Mouse (Mus musculus): ENCODE data around the gene F8.
"Not testable (repeated sequence)": the region's sequence is repeated elsewhere in the genome, so short reads cannot be mapped to it uniquely, and the experiment has no call there.

The F8 gene

DNA sequence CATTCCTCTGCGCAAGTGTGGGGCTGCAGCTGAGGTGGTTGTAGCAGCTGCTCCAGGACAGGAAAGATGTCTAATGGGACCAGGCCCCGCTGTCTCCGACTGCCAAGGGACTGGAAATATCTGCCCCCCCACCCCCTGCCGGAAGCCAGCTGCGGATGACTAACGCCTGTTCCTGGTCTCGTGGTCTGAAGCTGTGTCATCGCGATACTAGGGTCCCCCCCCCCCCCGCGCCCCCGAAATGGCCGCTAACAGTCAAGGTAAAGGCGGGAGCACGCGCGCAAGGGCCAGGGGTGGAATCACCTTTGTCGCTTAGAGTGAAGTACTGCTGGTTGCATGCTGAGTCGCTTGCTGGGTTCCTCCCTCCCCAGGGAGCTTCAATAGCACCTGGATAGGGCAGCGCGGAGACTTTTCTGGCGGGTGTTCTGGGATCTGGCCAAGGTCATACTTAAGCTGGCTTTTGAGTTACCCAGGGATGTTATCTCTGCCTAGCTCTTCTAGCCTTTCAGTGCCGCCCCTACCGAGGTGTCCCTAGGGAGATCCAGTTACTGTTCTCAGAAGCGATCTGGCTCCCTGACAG lies at the start of gene F8, which contains the start of gene Fundc2:
Gene F8, minus strand, starts transcription at position 421 of the 577 bp plus-strand sequence.
Gene Fundc2, plus strand, starts transcription at position 205 of the 577 bp plus-strand sequence.
- DNase-seq (ENCODE audit: low spot score), result peak; percentile 78

DNA sequence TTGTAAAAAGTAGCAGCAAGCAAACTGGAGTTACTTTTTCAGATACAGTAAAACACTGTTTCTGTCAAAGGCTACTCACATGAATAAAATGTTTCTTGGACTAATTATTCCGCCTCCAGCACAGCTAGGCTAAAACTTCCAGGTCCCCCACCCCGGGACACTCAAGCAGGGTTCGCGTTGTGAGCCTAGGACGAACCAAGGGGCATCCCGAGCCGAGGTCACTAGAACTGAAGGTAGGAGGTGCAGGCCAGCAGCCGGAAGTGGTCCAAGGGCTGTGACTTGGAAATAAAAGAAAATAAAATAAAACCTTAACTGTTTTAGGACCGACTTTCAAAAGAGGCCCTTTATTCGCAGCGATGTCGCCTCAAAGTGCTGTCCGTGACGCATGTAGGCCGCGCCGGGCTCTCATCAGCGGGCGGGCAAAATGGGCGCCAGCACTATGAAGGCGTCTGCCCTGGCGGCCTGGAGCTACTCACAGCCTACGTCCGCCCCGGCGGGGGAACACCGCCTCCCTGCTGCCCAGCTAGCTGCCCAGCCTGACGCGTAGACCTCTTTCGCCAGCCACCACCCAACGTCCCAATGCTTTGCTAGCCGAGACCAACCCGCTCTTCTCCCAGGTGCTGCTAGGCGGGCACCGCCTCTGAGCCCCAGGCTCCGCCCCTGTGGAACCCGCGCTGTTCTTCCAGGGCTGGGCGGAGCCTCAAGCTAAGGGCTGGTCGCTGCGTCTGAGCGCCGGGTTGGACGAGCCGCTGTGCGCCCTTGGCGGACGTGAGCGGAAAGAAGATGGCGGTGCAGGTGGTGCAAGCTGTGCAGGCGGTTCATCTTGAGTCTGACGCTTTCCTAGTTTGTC lies 33.7 kb upstream of the F8 start, which contains the start of the genes Cmc4, Mtcp1 and Brcc3:
Gene Cmc4, minus strand, starts transcription at position 649 of the 850 bp plus-strand sequence.
Gene Mtcp1, minus strand, starts transcription at position 653 of the 850 bp plus-strand sequence.
Gene Brcc3, plus strand, starts transcription at position 693 of the 850 bp plus-strand sequence.
- peak; percentile 86 for DNase-seq (ENCODE audit: low spot score)

DNA sequence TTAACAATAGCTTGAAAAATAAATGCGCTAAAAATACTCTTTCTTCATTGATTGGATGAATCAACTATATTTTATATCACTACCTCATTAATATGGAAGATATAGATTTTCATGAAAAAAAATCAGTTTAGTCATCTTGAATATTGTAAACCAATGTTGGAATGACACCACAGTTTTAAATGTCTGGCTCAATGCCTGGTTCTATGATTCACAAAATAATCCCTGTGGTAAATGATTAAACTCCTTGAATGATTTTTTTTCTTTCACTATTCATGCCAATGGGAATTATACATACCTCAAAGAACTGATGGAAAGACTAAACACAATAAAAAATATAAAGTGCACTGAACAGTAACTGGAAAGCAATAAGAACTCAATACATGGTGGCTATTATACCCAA lies 27.3 kb upstream of the F8 start:
- DNase-seq (ENCODE audit: low spot score), result no peak

DNA sequence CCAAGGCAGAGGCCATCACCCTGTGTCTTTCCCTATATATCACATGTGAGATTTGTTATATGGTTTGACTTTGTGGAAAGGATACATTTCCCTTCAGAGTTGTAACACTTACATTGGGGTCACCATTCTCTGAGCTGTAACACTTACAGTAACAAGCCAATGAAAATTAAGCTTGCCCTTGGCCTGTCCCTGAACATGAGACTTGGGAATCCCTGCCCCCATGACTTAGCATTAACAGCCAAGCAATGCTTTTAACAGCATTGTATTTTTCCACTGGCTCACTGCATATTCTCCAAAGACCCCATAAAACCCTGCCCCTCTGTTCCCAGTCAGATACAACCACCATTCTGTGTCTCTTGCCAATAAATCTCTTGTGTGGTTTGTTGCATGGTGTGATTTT lies 20.9 kb upstream of the F8 start:
- no peak for DNase-seq (ENCODE audit: low spot score)

DNA sequence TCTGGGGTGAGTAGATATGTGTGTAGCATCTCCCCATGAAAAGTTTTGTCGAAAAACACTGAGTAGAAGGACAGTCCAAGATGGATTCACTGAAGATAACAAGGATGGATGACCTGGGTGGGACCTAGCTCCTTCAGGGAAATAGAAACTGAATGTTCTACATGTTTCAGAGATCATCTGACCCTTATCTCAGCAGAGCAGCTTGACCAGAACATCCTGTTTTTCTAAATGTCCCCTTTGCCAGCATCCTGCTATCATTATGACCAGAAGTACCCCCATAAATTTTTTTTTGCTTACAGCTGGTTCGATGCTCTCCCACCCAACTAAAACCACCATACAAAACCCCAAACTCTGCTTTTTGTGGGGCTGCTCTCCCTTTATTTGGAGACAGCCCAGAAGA lies 20.3 kb upstream of the F8 start:
- DNase-seq (ENCODE audit: low spot score), result no peak

DNA sequence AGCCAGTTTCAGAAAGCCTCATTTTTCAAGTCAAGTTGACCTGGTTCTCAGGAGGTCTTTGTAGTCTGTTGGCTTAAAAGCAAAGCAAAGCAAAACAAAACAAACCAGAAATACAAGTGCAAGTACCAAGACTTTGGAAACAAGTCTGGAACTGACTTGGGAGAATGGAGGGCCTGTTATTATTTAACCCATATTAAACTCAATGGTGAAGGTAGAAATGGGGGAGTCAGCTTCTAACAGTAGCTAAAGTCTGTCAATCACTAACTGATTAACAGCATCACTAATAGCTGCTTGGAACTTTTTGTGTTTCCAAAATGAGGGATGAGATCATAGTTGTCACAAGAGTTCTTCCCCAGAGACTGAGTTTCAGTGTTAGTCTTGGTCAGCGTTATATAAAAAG lies 17.1 kb upstream of the F8 start:
- no peak for DNase-seq (ENCODE audit: low spot score)

DNA sequence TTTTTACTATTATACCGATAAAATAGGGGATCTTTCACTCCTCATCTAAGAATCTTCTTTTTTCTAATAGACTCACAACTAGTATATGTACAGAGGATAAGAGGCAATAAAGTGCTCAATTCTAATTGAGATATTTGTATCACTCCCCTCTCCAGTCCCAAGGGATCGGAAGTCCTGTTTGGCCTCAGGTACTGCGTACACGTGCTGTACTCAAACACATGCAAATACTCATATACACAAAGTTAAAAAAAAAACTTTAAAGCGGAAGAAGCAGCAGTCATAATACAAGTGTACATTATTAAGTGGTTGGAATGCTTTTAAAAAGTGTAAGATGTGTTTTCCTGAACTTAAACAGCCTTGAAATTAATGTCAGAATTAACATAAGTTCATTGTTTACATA lies 716 bp downstream of the F8 start:
- DNase-seq (ENCODE audit: low spot score), result peak; percentile 9

DNA sequence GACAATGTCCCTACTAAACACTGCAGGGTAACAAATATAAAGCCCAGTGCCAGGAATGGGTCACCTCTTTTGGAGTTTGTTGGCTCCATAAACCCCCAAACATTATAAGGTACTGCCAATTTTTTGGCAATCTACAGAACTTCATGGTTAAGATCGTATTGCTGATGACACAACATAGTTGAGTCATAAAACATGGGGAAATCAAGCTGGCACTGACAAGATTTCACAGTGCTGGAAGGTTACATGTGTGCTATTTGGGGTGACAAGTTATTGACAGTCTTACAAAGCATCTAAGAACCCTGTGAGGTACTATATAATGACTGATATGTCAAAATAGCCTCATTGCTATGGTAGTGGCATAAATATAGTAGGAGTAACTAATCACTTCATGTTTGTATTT lies 1.2 kb downstream of the F8 start:
- DNase-seq (ENCODE audit: low spot score), result no peak

DNA sequence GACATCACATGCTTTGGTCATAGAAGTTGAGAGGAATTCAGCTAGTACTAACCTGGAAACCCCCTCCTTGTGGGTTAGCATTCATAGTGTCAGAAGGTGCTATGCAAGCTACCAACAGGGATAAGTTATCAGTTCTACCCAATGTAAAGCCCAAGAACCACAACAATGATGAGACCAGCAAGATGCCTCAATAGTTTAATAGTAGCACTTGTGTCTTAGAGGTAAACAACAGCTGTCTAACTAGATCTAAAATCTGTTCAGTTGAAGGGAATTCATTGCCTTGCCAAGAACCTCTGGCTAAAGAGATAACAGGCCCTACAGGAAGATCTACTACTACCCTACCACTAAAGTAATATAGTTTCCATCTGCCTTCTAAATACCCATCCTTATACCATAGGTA lies 5.6 kb downstream of the F8 start:
- DNase-seq (ENCODE audit: low spot score), result no peak

DNA sequence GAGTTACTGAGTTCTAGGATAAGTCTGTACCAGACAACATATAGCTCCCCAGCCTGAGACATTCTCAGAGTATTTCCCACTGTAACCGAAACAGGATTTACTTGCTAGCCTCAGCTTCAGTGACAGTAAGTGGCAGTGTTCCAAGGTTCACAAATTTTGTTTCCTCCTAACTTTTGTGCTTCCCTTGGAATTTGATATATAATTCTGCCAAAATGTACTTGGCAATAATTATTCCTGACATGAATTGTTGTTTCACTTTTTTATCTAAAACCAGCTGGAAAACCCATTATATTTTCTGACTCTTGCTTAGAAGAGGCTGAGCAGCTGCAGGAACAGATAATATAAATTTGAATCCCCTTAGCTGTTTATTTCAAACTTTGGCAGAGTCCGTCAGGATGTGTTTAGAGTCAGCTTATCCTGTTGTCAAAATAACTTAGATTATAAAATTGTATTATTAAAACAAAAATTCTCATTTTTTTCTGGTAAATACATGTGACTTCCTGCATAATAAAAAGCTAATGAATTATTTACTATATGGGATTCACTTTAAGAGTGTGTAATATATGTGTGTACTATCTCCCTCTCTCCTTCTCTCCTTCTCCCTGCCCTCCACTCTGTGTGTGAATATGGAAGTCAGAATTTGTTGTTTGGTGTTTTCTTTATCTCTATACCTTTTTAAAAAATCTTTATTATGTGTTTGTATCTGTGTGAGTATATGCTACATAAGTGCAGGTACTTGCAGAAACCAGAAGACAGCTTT lies 9.6 kb downstream of the F8 start:
- no peak for DNase-seq (ENCODE audit: low spot score)

DNA sequence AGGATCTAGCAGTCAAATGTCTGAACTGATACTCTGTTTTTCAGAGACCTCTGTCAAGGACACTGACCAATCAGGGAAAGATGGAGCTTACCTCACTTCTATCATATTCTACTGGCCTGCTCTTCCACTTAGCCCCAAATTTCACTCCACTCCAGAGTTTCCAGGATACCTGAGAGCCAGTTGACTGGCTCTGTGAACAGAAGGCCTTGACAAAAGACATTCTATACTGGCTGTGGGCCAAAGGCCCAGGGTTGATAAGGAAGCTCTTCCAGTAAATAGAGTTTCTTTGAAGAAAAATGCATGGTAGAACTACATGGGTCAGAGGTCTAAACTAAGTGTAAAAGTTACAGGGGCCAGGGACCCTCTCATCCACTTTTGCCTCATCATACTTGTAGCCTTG lies 12.2 kb downstream of the F8 start:
- DNase-seq (ENCODE audit: low spot score), result peak; percentile 6

DNA sequence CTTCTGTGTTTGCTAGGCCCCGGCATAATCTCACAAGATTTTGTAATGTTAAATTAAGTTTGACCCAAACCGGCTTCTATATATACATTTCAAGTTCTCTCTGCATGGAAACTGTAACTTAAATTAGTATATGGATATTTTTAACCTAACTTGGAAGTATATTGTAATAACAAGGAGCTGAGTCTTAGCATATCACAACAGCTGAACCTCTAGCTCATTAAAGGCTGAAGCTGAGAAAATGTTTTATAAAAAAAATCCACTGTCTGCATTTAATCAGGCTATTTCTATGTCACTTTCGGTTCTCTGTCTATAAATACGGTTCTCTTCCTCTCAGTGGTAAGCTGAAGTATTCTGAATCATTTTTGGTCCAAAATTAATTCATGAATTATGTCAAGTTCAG lies 58.9 kb downstream of the F8 start:
- DNase-seq (ENCODE audit: low spot score), result no peak

DNA sequence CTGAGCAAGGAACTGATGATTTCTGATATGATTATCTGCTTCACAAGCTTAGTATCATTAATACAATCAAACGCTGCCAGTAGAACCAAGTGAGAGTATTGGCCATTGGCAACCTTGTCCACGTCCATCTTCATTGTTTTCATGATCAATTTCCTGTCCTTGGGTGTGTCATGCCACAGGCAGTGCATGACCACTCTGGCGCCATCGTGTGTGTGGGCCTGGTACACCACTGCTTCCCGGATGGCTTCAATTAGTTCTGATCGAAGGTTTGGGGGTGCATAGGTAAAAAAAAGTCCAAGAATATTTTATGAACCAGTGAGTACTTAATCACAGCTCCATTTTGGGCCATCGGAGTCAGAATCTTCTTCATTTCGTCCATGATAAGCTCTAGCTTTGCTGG lies 110.7 kb downstream of the F8 start:
- DNase-seq (ENCODE audit: low spot score), result no peak

DNA sequence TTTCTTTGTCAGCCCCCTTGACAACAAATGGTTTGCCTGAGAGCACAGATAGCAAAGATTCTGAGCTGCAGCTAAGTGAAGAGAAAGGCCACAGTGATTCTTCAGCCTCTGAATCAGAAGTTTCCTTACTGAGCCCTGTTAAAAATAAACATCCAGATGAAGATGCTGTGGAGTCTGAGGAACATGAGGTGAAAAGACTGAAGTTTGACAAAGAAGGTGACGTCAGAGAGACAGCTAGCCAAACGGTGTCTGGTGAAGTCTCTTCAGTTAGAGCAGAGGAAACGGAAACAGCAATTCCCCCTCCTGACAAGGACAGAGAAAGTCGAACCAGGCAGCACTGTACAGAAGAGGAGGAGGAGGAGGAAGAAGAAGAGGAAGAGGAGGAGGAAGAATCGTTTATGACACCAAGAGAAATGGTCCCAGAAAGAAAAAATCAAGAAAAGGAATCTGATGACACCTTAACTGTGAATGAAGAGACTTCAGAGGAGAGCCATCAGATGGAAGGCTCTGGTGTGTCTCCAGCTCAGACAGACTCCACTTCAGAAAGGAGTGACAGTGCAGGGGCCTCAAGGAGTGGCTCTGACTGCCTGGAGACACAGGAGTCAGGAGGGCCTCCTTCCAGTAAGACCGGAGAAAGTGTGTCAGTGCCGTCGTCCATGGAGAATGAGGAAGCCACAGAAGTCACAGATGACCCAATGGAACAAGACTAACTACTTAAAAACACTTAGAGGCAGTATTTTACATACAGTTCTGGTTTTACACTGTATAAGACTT lies 148.6 kb downstream of the F8 start:
- DNase-seq (ENCODE audit: low spot score), result not testable (repeated sequence)

DNA sequence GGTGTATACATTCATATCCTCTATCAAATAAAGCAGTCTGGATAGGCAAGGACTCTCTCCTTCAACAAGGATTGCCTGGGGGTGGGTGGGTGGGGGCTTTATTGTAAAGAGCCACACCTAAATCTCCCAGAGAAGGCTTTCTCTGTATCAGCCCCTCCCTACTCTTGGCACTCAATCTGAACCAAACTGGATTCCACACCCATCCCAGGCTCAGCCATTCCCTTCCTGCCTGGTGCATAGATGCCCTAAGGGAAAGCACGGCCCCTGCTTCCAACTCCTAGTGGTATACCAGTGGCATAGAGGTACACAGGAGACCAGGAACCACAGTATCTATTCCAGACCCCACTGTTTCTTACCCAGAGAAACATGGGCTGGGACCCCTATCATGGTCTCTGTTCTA lies 151.0 kb downstream of the F8 start:
- no peak for DNase-seq (ENCODE audit: low spot score)

DNA sequence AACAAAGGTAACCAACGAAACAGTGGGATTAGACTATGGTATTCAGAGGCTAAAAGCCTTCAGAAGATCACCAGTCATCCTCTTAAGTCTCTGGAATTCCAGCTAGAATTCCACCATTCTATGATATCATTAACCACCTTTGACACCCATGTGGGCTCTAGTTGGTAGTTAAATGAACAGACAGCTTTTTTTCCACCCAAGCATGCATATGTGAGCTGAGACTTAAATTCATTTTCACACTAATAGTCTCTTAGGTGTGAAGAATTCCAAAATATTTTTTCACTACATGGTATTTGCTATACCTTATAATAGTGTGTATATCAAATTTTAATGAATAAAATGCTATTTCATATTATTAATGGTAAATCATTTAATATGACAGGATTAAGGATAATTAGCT lies 218.7 kb downstream of the F8 start, which contains the start of gene Smim9:
Gene Smim9, minus strand, starts transcription at position 101 of the 400 bp plus-strand sequence.
- no peak for DNase-seq (ENCODE audit: low spot score)

DNA sequence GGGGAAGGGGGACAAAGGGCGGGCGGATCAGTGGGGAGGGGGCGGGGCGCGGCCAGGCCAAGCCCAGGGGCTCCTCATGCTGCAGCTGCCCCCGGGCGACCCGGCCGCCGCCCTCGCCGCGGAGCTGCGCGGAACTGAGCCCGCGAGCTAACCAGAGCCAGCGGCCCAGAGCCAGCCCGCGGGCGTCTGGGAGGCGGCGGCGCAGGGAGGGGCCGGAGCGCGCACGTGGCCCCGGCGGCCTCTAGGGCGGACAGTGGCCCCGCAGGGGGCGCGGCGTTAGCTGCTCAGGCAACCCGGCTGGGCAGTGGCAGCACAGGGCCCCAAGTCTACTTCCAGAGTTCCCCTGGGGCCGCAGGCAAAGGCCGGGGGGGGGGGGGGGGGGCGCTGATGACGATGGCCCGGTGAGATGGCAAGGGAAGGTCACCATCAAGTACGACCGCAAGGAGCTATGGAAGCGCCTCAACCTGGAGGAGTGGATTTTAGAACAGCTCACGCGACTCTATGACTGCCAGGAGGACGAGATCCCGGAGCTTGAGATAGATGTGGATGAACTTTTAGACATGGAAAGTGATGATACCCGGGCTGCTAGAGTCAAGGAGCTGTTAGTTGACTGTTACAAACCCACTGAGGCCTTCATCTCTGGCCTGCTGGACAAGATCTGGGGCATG lies 226.7 kb downstream of the F8 start:
- no peak for DNase-seq (ENCODE audit: low spot score)

DNA sequence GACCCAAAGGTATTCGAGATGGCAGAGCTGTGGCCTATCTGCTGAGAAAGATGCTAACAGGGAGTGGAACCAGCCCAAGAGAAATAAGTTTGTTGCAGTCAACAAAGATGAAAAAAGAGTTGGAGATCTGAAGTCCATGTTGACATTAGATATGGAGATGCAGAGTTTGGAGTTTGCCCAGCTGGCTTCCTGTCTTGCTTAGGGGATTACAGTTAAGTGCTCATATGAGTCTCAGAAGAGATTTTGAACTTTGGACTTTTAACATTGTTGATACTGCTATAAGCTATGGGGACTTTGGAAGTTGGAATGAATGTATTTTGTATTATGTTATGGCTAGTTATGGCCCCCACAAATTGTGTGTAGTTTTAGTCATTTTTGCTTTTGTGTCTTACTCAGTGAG lies 230.2 kb downstream of the F8 start:
- no peak for DNase-seq (ENCODE audit: low spot score)

DNA sequence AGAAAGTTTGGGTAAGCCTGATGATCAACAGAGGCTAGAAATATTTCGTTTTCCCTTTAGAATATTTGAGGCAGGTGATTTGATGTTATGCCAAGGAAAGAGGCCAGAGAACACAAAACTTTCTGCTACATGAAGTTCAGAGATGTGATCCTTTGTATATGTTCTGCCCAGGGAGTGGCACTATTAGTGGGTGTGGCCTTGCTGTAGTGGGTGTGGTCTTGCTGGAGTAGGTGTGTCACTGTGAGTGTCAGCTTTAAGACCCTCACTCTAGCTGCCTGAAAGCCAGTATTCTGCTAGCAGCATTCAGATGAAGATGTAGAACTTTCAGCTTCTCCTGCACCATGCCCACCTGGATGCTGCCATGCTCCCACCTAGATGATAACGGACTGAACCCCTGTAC lies 232.1 kb downstream of the F8 start:
- DNase-seq (ENCODE audit: low spot score), result no peak

DNA sequence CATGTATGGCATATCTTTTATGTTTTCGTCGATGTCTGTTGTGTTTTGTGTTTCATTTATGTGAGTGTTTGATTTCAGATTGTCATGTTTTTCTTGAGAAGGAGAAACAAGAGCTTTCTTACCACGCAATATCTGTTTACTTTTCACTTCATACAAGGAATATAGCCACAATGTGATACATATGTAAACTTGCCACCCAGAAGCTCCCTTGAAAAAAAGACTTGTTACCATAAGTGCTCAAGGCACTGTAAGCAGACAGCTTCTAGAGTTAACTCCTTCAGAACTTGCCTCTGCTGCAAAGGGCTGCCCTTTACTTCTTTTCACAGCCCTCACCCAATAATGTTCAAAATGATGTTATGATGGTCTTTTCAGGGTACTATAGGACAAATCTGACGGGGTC lies 234.0 kb downstream of the F8 start:
- no peak for DNase-seq (ENCODE audit: low spot score)

DNA sequence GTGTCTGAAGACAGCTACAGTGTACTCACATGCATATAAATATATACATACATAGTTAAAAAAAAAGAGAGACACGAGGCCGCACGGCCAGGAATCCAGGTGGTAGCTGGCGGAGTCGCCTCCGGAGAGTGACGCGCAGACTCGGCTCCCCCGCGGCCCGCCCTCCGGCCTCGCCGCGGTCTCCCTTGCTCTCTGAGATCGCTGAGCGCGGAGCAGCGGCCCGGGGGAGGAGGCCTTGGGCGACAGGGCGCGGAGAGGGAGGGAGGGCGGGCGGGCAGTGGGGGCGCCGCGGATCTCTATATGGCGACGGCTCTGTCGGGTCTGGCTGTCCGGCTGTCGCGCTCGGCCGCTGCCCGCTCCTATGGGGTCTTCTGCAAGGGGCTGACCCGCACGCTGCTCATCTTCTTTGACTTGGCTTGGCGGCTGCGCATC lies 239.3 kb downstream of the F8 start:
- DNase-seq (ENCODE audit: low spot score), result not testable (repeated sequence)

All from MN1 (cell line).